Comparison of ENCODE assay signal across 7 mouse cellular contexts in the genomic region with DNA sequence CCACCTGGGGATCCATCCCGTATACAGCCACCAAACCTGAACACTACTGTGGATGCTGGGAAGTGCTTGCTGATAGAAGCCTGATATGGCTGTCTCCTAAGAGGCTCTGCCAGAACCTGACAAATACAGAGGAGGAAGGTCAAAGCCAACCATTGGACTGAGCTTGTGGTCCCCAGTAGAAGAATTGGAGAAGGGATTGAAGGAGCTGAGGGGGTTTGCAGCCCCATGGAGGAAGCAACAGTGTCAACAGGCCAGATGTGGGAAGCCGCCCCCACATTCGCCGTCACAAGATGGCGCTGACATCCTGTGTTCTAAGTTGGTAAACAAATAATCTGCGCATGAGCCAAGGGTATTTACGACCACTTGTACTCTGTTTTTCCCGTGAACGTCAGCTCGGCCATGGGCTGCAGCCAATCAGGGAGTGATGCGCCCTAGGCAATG. TPM values are rescaled to one million over a fixed set of nuclear protein-coding genes. Genes with fewer than 3 reads are reported as not detected.
DNase-seq lines count a peak whose midpoint lies in the region; ATAC-seq and TF ChIP-seq lines count a peak whose summit lies in the region.
"Not testable (repeated sequence)": the region's sequence is repeated elsewhere in the genome, so short reads cannot be mapped to it uniquely, and the experiment has no call there.

No protein-coding gene starts in this region.

- H3K4me3 ChIP-seq in bone marrow, adult 2 months (replicated peaks; ENCODE audit: control insufficient read depth, low read depth, low read length): peak overlapping the region; percentile 28
- 0 out of 2 replicates have a peak overlapping the region, but pooled peaks have one; percentile 15 for H3K4me3 ChIP-seq in heart, embryonic 12.5 days
- not testable (repeated sequence) for H3K4me3 ChIP-seq in intestine, embryonic 15.5 days (replicated peaks); limb, embryonic 14.5 days (replicated peaks; ENCODE audit: low read length); macrophage (ENCODE audit: inconsistent target)
- peak overlapping the region; percentile 22 for H3K4me3 ChIP-seq in olfactory bulb, adult 2 months (ENCODE audit: insufficient read depth, low read depth, low read length)

- not testable (repeated sequence) for H3K36me3 ChIP-seq in heart, embryonic 12.5 days; intestine, embryonic 15.5 days; limb, embryonic 14.5 days (ENCODE audit: control insufficient read depth, insufficient read depth, low read length); macrophage (ENCODE audit: inconsistent target)

- H3K79me2 ChIP-seq in macrophage (ENCODE audit: inconsistent target): not testable (repeated sequence)

- not testable (repeated sequence) for TF ChIP-seq CTCF in bone marrow, adult 2 months (IDR thresholded peaks at IDR 0.05; ENCODE audit: control insufficient read depth, insufficient read depth, low read length); olfactory bulb, adult 2 months (IDR thresholded peaks at IDR 0.05; ENCODE audit: insufficient read depth, low read depth, low read length)

- not testable (repeated sequence) for H3K4me1 ChIP-seq in bone marrow, adult 2 months (ENCODE audit: control insufficient read depth, insufficient read depth, low read length); heart, embryonic 12.5 days (replicated peaks); intestine, embryonic 15.5 days (replicated peaks); limb, embryonic 14.5 days (ENCODE audit: control insufficient read depth, insufficient read depth, low read length); olfactory bulb, adult 2 months (ENCODE audit: control insufficient read depth, insufficient read depth, low read length)

- peak overlapping the region; percentile 43; the same call in 1 of the 2 replicates for H3K4me2 ChIP-seq in heart, embryonic 12.5 days
- peak overlapping the region; percentile 37 for H3K4me2 ChIP-seq in intestine, embryonic 15.5 days (replicated peaks)
- not testable (repeated sequence) for H3K4me2 ChIP-seq in limb, embryonic 14.5 days (replicated peaks; ENCODE audit: low read depth, low read length, severe bottlenecking)

- not testable (repeated sequence) for H3K9me3 ChIP-seq in heart, embryonic 12.5 days (replicated peaks); intestine, embryonic 15.5 days; limb, embryonic 14.5 days (ENCODE audit: control insufficient read depth, low read length)

- H3K27ac ChIP-seq in bone marrow, adult 2 months (ENCODE audit: control insufficient read depth, insufficient read depth, low read depth, low read length, poor library complexity): peak overlapping the region; percentile 74
- peak overlapping the region; percentile 77 for H3K27ac ChIP-seq in heart, embryonic 12.5 days (ENCODE audit: poor library complexity, severe bottlenecking)
- not testable (repeated sequence) for H3K27ac ChIP-seq in intestine, embryonic 15.5 days; limb, embryonic 14.5 days (replicated peaks; ENCODE audit: low read depth, low read length)
- peak overlapping the region; percentile 86 for H3K27ac ChIP-seq in macrophage
- H3K27ac ChIP-seq in olfactory bulb, adult 2 months (ENCODE audit: insufficient read depth, low read depth, low read length): peak overlapping the region; percentile 75

- H3K27me3 ChIP-seq in heart, embryonic 12.5 days (replicated peaks); intestine, embryonic 15.5 days (replicated peaks); limb, embryonic 14.5 days (ENCODE audit: control insufficient read depth, insufficient read depth, low read length): not testable (repeated sequence)

- TF ChIP-seq POLR2A in bone marrow, adult 2 months (IDR thresholded peaks at IDR 0.05; ENCODE audit: borderline replicate concordance, control insufficient read depth, low read depth, low read length); limb, embryonic 14.5 days (IDR thresholded peaks at IDR 0.05; ENCODE audit: borderline replicate concordance, extremely low read depth, insufficient read depth, insufficient read length); olfactory bulb, adult 2 months (IDR thresholded peaks at IDR 0.05; ENCODE audit: insufficient read depth, low read depth, low read length): not testable (repeated sequence)

- WGBS in bone marrow, adult 2 months: 23% methylated on average over 6 of the region's 11 CpGs
- WGBS in heart, embryonic 12.5 days: 34% methylated on average over 7 of the region's 11 CpGs
- 59% methylated on average over 7 of the region's 11 CpGs for WGBS in intestine, embryonic 15.5 days
- 44% methylated on average over 4 of the region's 11 CpGs for WGBS in limb, embryonic 14.5 days
- WGBS in macrophage (ENCODE audit: missing documents): 91% methylated on average over 1 of the region's 11 CpGs
- 58% methylated on average over 6 of the region's 11 CpGs for WGBS in olfactory bulb, adult 2 months

- H3K9ac ChIP-seq in heart, embryonic 12.5 days; intestine, embryonic 15.5 days; limb, embryonic 14.5 days (ENCODE audit: low read depth, low read length, severe bottlenecking): not testable (repeated sequence)

- DNase-seq in limb, embryonic 14.5 days (ENCODE audit: low spot score): not testable (repeated sequence)

- ATAC-seq in erythroblast, adult 5-6 weeks (replicated peaks; ENCODE audit: low FRiP score, poor library complexity, severe bottlenecking): peak; percentile 72
- peak; percentile 64; the same call in 1 of the 2 replicates for ATAC-seq in heart, embryonic 12.5 days (ENCODE audit: insufficient number of reproducible peaks, low FRiP score)
- ATAC-seq in intestine, embryonic 15.5 days: peak; percentile 58
- ATAC-seq in limb, embryonic 14.5 days (ENCODE audit: low FRiP score, low read depth): peak; percentile 67

RNA-seq across cellular contexts. Expression of a gene that starts 28.4 kb away (rescaled TPM):
- 12.4 and 23.2 TPM in 2 replicates for polyA plus RNA-seq in bone marrow, adult 2 months (2011; ENCODE audit: insufficient read depth, insufficient read length, low replicate concordance, missing spikeins)
- total RNA-seq in erythroblast, adult 5-6 weeks (2015; ENCODE audit: low replicate concordance): 2.3 and 2.7 TPM in 2 replicates
- total RNA-seq in erythroblast, adult 5-6 weeks (2017; ENCODE audit: low replicate concordance): 6.1 and 6.9 TPM in 2 replicates
- polyA plus RNA-seq in heart, embryonic 12.5 days (2016; fragmentation: Nextera tagmentation; extraction: Ambion mirVana): 78.8 and 80.0 TPM in 2 replicates
- 40.9 and 46.9 TPM in 2 replicates for polyA plus RNA-seq in intestine, embryonic 15.5 days (2015; fragmentation: Nextera tagmentation; extraction: Ambion mirVana)
- polyA plus RNA-seq in limb, embryonic 14.5 days (2012; rRNA removed): 22.7 and 28.3 TPM in 2 replicates
- polyA plus RNA-seq in limb, embryonic 14.5 days (2014; fragmentation: Nextera tagmentation; extraction: Ambion mirVana): 29.6 and 31.2 TPM in 2 replicates
- 10 to 100 TPM in 21 of 26 experiments, 1 to 10 TPM in 5; 5.7 to 25.7 (median 18.0) TPM for total RNA-seq in macrophage (2018; cell fraction: chromatin; rRNA removed)
- total RNA-seq in macrophage (2018; cell fraction: cytosol; rRNA removed): 10 to 100 TPM; 10.6 to 26.2 (median 17.2) TPM
- total RNA-seq in macrophage (2018; cell fraction: nucleus; rRNA removed): 10 to 100 TPM in 25 of 26 experiments, 1 to 10 TPM in 1; 7.3 to 40.9 (median 21.0) TPM
- 22.0 to 44.0 TPM (median 22.4 TPM) in 3 replicates for polyA plus RNA-seq in macrophage (2018)
- polyA plus RNA-seq in olfactory bulb, adult 2 months (2012; ENCODE audit: insufficient read depth, insufficient read length, low replicate concordance, missing spikeins): not detected in 2 replicates

Comparison
In these comparisons a context has a peak if more than half of its experiments do, and no peak if none do; other contexts are left out.
1. RNA of a gene that starts 28.4 kb away (polyA plus RNA-seq): 78.8 to 80.0 TPM in heart, embryonic 12.5 days, 40.9 to 46.9 TPM in intestine, embryonic 15.5 days, 22.0 to 44.0 TPM in macrophage, 22.7 to 31.2 TPM in limb, embryonic 14.5 days and 12.4 to 23.2 TPM in bone marrow, adult 2 months; not detected in olfactory bulb, adult 2 months; every median in the first group is over 10 times any median in the second.
2. Peak in every context shown above with its lines, with median percentiles within 50 percentile points of each other: ATAC-seq.